Mouse (Mus musculus): ENCODE data around the gene Tmem131. TPM values are rescaled to one million over a fixed set of nuclear protein-coding genes. Genes with fewer than 3 reads are reported as not detected.
A peak's percentile ranks its signal among the peaks of the same experiment; 100 is the strongest.
"Not testable (repeated sequence)": the region's sequence is repeated elsewhere in the genome, so short reads cannot be mapped to it uniquely, and the experiment has no call there.

The Tmem131 gene
- total RNA-seq, 1 experiment from 2014 or later: 37.3 TPM

- no peak for ATAC-seq (replicated peaks; ENCODE audit: insufficient number of reproducible peaks, low FRiP score, low TSS enrichment, poor library complexity, severe bottlenecking)
These were observed 43.8 kb downstream of the Tmem131 start for GRCm38 (mm10) chr1:36899622-36900021.

DNA sequence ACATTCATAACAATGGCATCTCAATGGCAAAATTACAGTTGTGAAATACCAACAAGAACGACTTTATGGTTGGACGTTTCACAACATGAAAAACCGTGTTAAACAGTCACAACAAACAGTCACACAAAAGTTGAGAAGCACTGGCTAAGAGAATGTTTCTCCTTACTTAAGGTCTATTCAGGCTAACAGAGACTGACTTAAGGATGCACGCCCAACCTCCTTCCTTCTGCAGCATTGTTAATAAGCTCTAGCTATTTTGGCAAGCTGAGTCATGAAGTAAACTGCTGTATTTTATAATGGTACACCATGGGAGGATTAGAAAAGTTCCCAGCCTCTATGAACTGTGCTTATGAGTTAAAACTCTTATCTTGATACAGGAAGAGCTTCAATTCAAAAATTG is 47.0 kb downstream of the Tmem131 start:
- no peak for ATAC-seq (replicated peaks; ENCODE audit: insufficient number of reproducible peaks, low FRiP score, low TSS enrichment, poor library complexity, severe bottlenecking)

DNA sequence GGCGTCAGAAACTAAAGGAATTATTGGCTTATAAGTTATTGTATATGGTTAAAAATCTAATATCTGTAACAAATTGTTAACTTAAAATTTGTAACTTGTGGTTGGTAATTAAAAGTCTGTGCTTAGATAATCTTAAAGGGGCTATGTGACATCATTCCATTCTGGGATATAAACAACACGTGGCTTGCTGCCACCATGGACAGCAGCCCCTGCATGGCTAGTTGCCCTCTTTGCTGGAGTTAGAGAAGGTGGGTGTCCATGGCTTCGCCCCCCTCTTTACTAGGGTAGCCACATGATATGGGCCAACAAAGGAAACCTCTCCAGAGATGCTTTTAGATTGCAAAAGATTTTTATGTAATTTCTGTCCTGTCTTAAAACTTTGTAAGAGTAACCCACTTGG is 48.0 kb downstream of the Tmem131 start:
- no peak for ATAC-seq (replicated peaks; ENCODE audit: insufficient number of reproducible peaks, low FRiP score, low TSS enrichment, poor library complexity, severe bottlenecking)

GRCm38 (mm10) chr1:36894136-36894535 is 49.3 kb downstream of the Tmem131 start:
- ATAC-seq (replicated peaks; ENCODE audit: insufficient number of reproducible peaks, low FRiP score, low TSS enrichment, poor library complexity, severe bottlenecking): no peak

GRCm38 (mm10) chr1:36893720-36894119 is 49.7 kb downstream of the Tmem131 start:
- not testable (repeated sequence) for ATAC-seq (replicated peaks; ENCODE audit: insufficient number of reproducible peaks, low FRiP score, low TSS enrichment, poor library complexity, severe bottlenecking)

DNA sequence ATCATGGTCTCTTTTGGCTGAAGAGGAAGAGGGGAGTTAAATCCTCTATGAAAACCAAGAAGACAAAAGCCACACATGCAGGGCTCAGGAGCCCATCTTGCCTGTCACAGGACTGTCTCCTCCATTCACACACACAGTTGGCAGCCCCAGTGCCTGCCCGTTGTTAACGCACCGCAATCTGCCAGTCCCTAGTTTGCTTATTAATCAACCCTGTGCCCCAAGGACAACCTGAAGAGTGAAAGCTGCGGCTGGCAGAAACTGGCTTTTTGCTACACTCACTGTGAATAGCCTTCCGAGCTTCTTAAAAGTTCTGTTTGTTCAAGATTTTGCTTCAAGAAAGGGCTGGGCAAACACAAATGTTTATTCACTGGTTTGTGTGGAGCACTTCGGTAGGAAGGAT is 50.3 kb downstream of the Tmem131 start:
- ATAC-seq (replicated peaks; ENCODE audit: insufficient number of reproducible peaks, low FRiP score, low TSS enrichment, poor library complexity, severe bottlenecking): no peak

- no peak for ATAC-seq (replicated peaks; ENCODE audit: insufficient number of reproducible peaks, low FRiP score, low TSS enrichment, poor library complexity, severe bottlenecking)
These were observed 51.0 kb downstream of the Tmem131 start for GRCm38 (mm10) chr1:36892461-36892860.

DNA sequence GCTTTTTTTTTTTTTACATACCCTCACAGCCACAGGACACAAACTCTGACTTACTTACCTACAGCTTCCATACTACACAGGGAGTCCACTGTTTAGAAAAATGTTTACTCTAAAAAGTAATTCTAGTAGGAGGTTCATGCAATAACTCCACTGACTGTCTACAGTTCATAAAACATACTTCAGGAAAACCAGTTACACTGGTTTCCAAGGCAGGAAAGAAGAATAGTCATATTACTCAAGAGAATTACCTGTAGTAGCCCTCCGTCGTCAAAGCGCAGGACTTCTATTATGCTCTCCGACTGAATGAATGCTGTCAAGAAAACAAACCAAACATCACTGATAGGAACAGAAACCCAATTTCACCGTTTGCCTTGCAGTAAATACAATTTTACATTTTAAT is 54.5 kb downstream of the Tmem131 start:
- ATAC-seq (replicated peaks; ENCODE audit: insufficient number of reproducible peaks, low FRiP score, low TSS enrichment, poor library complexity, severe bottlenecking): no peak

DNA sequence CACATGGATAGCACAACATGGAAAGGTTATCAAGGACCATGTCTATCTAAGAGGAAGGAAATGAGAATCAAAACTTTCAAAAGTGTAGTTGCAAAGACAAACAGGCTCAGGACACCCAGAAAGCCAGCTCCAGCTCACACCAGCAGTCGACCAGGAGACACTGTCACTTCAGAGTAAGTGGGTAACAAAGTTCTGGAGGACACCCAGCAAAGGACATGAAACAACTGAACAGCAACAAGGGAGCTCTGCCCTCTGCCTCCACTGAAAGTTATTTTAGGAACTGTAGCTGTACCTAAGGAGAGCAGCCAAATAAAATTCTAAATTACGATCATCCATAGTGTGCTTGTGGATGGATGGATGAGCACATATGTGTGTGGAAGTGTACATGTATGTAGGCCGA is 56.3 kb downstream of the Tmem131 start:
- ATAC-seq (replicated peaks; ENCODE audit: insufficient number of reproducible peaks, low FRiP score, low TSS enrichment, poor library complexity, severe bottlenecking): no peak

DNA sequence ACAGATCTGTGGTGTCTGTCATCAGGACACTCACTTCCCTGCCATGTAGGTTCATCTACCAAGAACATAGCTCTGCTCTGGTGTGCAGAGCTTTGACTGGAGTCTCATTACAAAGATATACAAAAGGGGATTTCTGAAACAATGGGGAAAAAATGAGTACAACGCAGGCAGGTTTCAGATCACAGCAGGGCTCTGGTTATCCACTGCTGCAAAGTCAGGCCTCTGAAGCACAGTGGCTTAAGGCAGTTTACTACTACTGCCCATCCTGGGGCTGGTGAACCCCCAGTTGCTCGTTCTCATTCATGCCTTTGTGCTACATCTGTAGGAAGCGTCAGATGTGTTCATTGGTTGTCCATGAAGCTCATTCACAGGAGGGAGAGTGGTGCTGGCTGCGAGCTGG is 57.0 kb downstream of the Tmem131 start:
- ATAC-seq (replicated peaks; ENCODE audit: insufficient number of reproducible peaks, low FRiP score, low TSS enrichment, poor library complexity, severe bottlenecking): no peak

GRCm38 (mm10) chr1:36884536-36884935 is 58.9 kb downstream of the Tmem131 start:
- ATAC-seq (replicated peaks; ENCODE audit: insufficient number of reproducible peaks, low FRiP score, low TSS enrichment, poor library complexity, severe bottlenecking): 0 out of 2 replicates have a peak, but pooled peaks have one; percentile 47

- ATAC-seq (replicated peaks; ENCODE audit: insufficient number of reproducible peaks, low FRiP score, low TSS enrichment, poor library complexity, severe bottlenecking): peak; percentile 49
These were observed 59.7 kb downstream of the Tmem131 start for GRCm38 (mm10) chr1:36883805-36884204.

DNA sequence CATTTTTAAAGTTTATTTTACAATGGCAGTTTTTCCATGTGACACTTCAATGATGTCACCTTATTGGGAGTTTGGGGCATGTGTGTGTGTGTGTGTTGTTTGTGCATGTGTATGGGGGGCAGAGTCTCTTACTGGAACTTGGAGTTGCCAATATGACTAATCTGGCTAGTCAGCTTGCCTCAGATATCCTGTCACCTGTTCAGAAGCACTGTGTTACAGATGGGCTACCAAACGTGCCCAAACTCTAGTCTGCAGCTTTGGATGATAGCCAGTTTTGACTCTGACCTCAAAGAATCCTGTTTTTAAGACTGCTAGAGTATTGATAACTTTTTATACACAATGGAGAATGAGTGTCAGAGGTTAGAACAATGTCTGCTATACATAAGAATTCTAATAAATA is 64.3 kb downstream of the Tmem131 start:
- no peak for ATAC-seq (replicated peaks; ENCODE audit: insufficient number of reproducible peaks, low FRiP score, low TSS enrichment, poor library complexity, severe bottlenecking)

- ATAC-seq (replicated peaks; ENCODE audit: insufficient number of reproducible peaks, low FRiP score, low TSS enrichment, poor library complexity, severe bottlenecking): no peak
These were observed 66.3 kb downstream of the Tmem131 start for GRCm38 (mm10) chr1:36877126-36877525.

DNA sequence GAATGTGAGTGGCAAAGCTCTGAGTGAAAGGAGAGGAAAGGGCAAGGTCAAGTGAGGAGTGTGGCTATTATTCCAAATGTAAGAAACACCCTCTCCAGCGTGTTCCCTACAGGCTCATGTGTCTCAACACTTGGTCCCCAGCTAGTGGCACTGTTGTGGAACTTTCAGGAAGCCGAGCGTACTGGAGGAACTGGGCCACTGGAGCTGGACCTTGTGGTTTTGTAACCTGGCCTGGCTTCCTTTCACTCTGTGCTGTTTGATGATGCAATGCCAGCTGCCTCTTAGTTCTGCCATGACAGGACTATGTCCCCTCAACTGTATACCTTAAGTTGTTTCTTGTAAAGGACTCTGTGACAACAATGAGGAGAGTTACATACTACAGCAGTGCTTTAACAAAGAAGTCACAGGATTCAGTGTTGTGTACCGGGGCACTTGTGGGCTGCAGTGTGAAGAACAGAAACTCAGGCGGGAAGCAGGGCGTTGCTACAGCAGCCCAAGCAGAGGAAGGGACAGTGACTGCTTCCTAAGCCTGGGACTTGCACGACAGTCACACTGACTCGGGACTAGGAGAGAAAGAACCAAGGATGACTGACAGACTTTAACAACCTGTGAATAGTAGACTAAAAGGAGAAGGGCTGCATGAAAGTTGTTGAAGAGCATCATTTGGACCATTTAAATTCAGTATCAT is 68.4 kb downstream of the Tmem131 start:
- peak; percentile 91 for ATAC-seq (replicated peaks; ENCODE audit: insufficient number of reproducible peaks, low FRiP score, low TSS enrichment, poor library complexity, severe bottlenecking)

- ATAC-seq (replicated peaks; ENCODE audit: insufficient number of reproducible peaks, low FRiP score, low TSS enrichment, poor library complexity, severe bottlenecking): no peak
These were observed 72.2 kb downstream of the Tmem131 start for GRCm38 (mm10) chr1:36871238-36871637.

DNA sequence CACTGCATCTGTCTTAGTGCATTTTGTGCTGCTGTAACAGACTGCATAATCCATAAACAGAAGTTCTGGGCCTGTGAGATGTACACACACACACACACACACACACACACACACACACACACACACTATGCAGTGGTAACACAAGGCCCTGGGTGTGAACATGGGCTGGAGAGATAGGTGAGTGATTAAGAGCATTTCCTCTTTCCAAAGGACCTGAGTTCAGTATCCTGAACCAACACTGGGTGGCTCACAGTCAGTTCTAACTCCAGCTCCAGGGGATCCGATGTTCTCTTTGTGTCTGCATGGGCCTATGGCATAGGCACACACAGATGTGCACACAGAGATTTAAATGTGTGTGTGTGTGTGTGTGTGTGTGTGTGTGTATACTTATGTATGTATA is 72.9 kb downstream of the Tmem131 start:
- no peak for ATAC-seq (replicated peaks; ENCODE audit: insufficient number of reproducible peaks, low FRiP score, low TSS enrichment, poor library complexity, severe bottlenecking)

- no peak for ATAC-seq (replicated peaks; ENCODE audit: insufficient number of reproducible peaks, low FRiP score, low TSS enrichment, poor library complexity, severe bottlenecking)
These were observed 78.7 kb downstream of the Tmem131 start for GRCm38 (mm10) chr1:36864757-36865156.

GRCm38 (mm10) chr1:36861775-36862174 is 81.7 kb downstream of the Tmem131 start:
- ATAC-seq (replicated peaks; ENCODE audit: insufficient number of reproducible peaks, low FRiP score, low TSS enrichment, poor library complexity, severe bottlenecking): no peak

- no peak for ATAC-seq (replicated peaks; ENCODE audit: insufficient number of reproducible peaks, low FRiP score, low TSS enrichment, poor library complexity, severe bottlenecking)
These were observed 82.6 kb downstream of the Tmem131 start for GRCm38 (mm10) chr1:36860876-36861275.

DNA sequence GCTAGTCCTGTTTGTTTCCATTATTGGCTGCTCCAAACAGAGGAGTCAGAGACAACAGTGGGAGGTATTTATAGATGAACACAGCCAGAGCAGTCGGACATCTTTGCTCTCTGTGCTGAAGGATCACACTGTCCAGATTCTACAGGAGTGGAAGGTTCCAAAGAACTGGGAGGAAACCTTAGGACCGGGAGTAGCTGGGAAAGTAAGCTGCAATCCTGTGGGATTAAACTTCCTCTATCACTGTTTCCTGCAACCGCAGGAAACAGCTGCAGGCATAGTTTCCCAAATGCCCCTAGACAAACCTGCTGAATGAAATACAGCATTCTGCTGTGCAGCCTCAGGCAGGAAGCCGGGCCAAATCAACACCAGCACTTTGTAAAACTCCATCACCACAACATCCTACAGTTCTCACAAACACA is 83.0 kb downstream of the Tmem131 start:
- ATAC-seq (replicated peaks; ENCODE audit: insufficient number of reproducible peaks, low FRiP score, low TSS enrichment, poor library complexity, severe bottlenecking): no peak

Data from monocyte, adult 5-6 weeks (primary cell).